In genomic region chr1:52102795-52103194, GRCm38 (mm10) we compare ENCODE assay signal across 35 mouse cellular contexts.
"Had no signal": no experiment of that assay in that cellular context is flagged by ENCODE, and none has a peak within 500 bp of the region (broad histone marks: within the 10 kb centered on the region; RNA-seq: fewer than 3 reads in every experiment).

No protein-coding gene starts in this region.

- H3K9ac ChIP-seq: heart, embryonic 12.5 days; heart, embryonic 13.5 days; heart, embryonic 15.5 days; hindbrain, embryonic 12.5 days; hindbrain, embryonic 13.5 days; hindbrain, embryonic 14.5 days; hindbrain, embryonic 15.5 days; intestine, embryonic 15.5 days; kidney, embryonic 15.5 days had no signal

- H3K27me3 ChIP-seq: heart, embryonic 15.5 days; hindbrain, embryonic 12.5 days; hindbrain, embryonic 13.5 days; hindbrain, embryonic 15.5 days; intestine, embryonic 15.5 days; kidney, embryonic 15.5 days had no signal

- H3K4me1 ChIP-seq: heart, embryonic 10.5 days; heart, embryonic 12.5 days; heart, embryonic 13.5 days; heart, embryonic 15.5 days; hindbrain, embryonic 12.5 days; hindbrain, embryonic 13.5 days; hindbrain, embryonic 15.5 days; intestine, embryonic 15.5 days; kidney, embryonic 15.5 days had no signal

- DNase-seq: heart, adult 2 months; heart, postnatal 10 days; heart, postnatal 14 days; heart, postnatal 36 days; heart, postnatal 4 days; kidney, adult 11 months; kidney, adult 18-20 months; kidney, adult 2 months; kidney, adult 8-10 months; kidney, adult 9 months; kidney, postnatal 10 days; kidney, postnatal 14 days; kidney, postnatal 25 days; kidney, postnatal 36 days; kidney, postnatal 4 days; layer of hippocampus, adult 9-11 months had no signal

- H3K36me3 ChIP-seq: heart, embryonic 10.5 days; heart, embryonic 12.5 days; heart, embryonic 13.5 days; heart, embryonic 15.5 days; hindbrain, embryonic 10.5 days; hindbrain, embryonic 12.5 days; hindbrain, embryonic 13.5 days; hindbrain, embryonic 15.5 days; intestine, embryonic 15.5 days; kidney, embryonic 15.5 days had no signal

- H3K27ac ChIP-seq: heart, adult 2 months; heart, embryonic 10.5 days; heart, embryonic 13.5 days; heart, embryonic 15.5 days; hindbrain, embryonic 10.5 days; hindbrain, embryonic 12.5 days; hindbrain, embryonic 13.5 days; hindbrain, embryonic 14.5 days; hindbrain, embryonic 15.5 days; hindbrain, postnatal 0 days; intestine, embryonic 15.5 days; kidney, embryonic 15.5 days; kidney, postnatal 0 days; layer of hippocampus, adult 2 months had no signal

- H3K9me3 ChIP-seq: heart, embryonic 10.5 days; heart, embryonic 12.5 days; heart, embryonic 13.5 days; heart, embryonic 15.5 days; hindbrain, embryonic 10.5 days; hindbrain, embryonic 12.5 days; hindbrain, embryonic 13.5 days; hindbrain, embryonic 15.5 days; intestine, embryonic 15.5 days; kidney, embryonic 15.5 days had no signal

- H3K4me2 ChIP-seq: heart, embryonic 11.5 days; heart, embryonic 12.5 days; heart, embryonic 13.5 days; heart, embryonic 15.5 days; hindbrain, embryonic 12.5 days; hindbrain, embryonic 13.5 days; hindbrain, embryonic 14.5 days; hindbrain, embryonic 15.5 days; intestine, embryonic 15.5 days; kidney, embryonic 15.5 days had no signal

- H3K4me3 ChIP-seq: heart, adult 2 months; heart, embryonic 10.5 days; heart, embryonic 12.5 days; heart, embryonic 13.5 days; heart, embryonic 15.5 days; hindbrain, embryonic 10.5 days; hindbrain, embryonic 12.5 days; hindbrain, embryonic 13.5 days; hindbrain, embryonic 15.5 days; intestine, embryonic 15.5 days; kidney, embryonic 15.5 days; layer of hippocampus, adult 2 months had no signal

- ATAC-seq: hindbrain, embryonic 16.5 days; hindbrain, postnatal 0 days; inflammation-experienced regulatory T-cells, adult 6 months; intestine, embryonic 15.5 days; intestine, embryonic 16.5 days; intestine, postnatal 0 days had no signal
